Mouse (Mus musculus) kidney, postnatal 25 days (tissue): ENCODE data around the gene Ccdc181.

Experiments used
- DNase-seq, 2 experiments: peaks; one replicate each; pipeline ENCODE4 v3.0.0; 2021; ENCODE audit warnings: mixed read lengths in 2 of 2

Gene Ccdc181

GRCm38 (mm10) chr1:164292040-164292439, 16.7 kb downstream of the Ccdc181 start:
- no peak for DNase-seq

GRCm38 (mm10) chr1:164294071-164294470, 18.7 kb downstream of the Ccdc181 start:
- no peak for DNase-seq

- no peak for DNase-seq
These were observed 21.1 kb downstream of the Ccdc181 start for GRCm38 (mm10) chr1:164296473-164296872.

- no peak for DNase-seq
These were observed 26.6 kb downstream of the Ccdc181 start for GRCm38 (mm10) chr1:164301949-164302348.

- DNase-seq: no peak
These were observed 28.4 kb downstream of the Ccdc181 start, which contains the start of gene Nme7 for GRCm38 (mm10) chr1:164303821-164304220. Gene Nme7, plus strand, starts transcription at chr1:164304121.

GRCm38 (mm10) chr1:164307124-164307751, 31.9 kb downstream of the Ccdc181 start, which contains the start of gene Blzf1:
Gene Blzf1, minus strand, starts transcription at chr1:164307489.
- DNase-seq: peak; percentile 99 to 100

GRCm38 (mm10) chr1:164307922-164308321, 32.5 kb downstream of the Ccdc181 start:
- no peak for DNase-seq

GRCm38 (mm10) chr1:164314085-164314484, 38.7 kb downstream of the Ccdc181 start:
- DNase-seq: no peak

GRCm38 (mm10) chr1:164315266-164315665, 39.9 kb downstream of the Ccdc181 start:
- peak; percentile 48 to 49 for DNase-seq

GRCm38 (mm10) chr1:164316697-164317096, 41.3 kb downstream of the Ccdc181 start:
- peak; percentile 63 to 87 for DNase-seq

- DNase-seq: no peak
These were observed 41.9 kb downstream of the Ccdc181 start for GRCm38 (mm10) chr1:164317261-164317660.

GRCm38 (mm10) chr1:164318474-164318873, 43.1 kb downstream of the Ccdc181 start:
- DNase-seq: peak in 1 of 2 experiments; percentile 58

- DNase-seq: no peak
These were observed 44.3 kb downstream of the Ccdc181 start for GRCm38 (mm10) chr1:164319542-164320140.

- DNase-seq: no peak
These were observed 45.3 kb downstream of the Ccdc181 start for GRCm38 (mm10) chr1:164320731-164321130.

GRCm38 (mm10) chr1:164321408-164321807, 46.0 kb downstream of the Ccdc181 start:
- peak; percentile 51 to 86 for DNase-seq

GRCm38 (mm10) chr1:164322987-164323650, 47.7 kb downstream of the Ccdc181 start:
- DNase-seq: no peak

- DNase-seq: no peak
These were observed 48.8 kb downstream of the Ccdc181 start for GRCm38 (mm10) chr1:164324221-164324620.

- no peak for DNase-seq
These were observed 49.5 kb downstream of the Ccdc181 start for GRCm38 (mm10) chr1:164324878-164325277.

- DNase-seq: no peak
These were observed 51.3 kb downstream of the Ccdc181 start for GRCm38 (mm10) chr1:164326600-164327155.

- no peak for DNase-seq
These were observed 52.4 kb downstream of the Ccdc181 start for GRCm38 (mm10) chr1:164327764-164328163.

GRCm38 (mm10) chr1:164332559-164332958, 57.2 kb downstream of the Ccdc181 start:
- no peak for DNase-seq

- DNase-seq: no peak
These were observed 60.0 kb downstream of the Ccdc181 start for GRCm38 (mm10) chr1:164335435-164335834.

- DNase-seq: no peak
These were observed 60.5 kb downstream of the Ccdc181 start for GRCm38 (mm10) chr1:164335846-164336245.
